Mouse (Mus musculus) MEL (cell line): ENCODE data around the gene Epc2.

ENCODE experiments used
- CTCF ChIP-seq, 3 experiments: IDR thresholded peaks in 2 of 3; conservative IDR thresholded peaks in 1 of 3; 2 replicates each; pipeline ENCODE4 v1.5.1; 2011 to 2012; ENCODE audit warnings: low read length in 3 of 3, low read depth in 2 of 3, mild to moderate bottlenecking in 2 of 3, improper control_type of control experiment in 1 of 3, inconsistent platforms in 1 of 3, mixed read lengths in 1 of 3, moderate library complexity in 1 of 3; ENCODE audit not compliant: control insufficient read depth in 1 of 3, insufficient read depth in 1 of 3, poor library complexity in 1 of 3, severe bottlenecking in 1 of 3
- POLR2A ChIP-seq, 2 experiments: IDR thresholded peaks; 2 replicates each; pipeline ENCODE4 v1.6.1; 2011 to 2012; ENCODE audit warnings: low read length in 2 of 2, mild to moderate bottlenecking in 2 of 2, control low read depth in 1 of 2, improper control_type of control experiment in 1 of 2, low read depth in 1 of 2, moderate library complexity in 1 of 2; ENCODE audit not compliant: control insufficient read depth in 1 of 2, insufficient read depth in 1 of 2, poor library complexity in 1 of 2

- TF ChIP-seq CTCF (IDR thresholded peaks at IDR 0.05 in 2 of 3, conservative IDR thresholded peaks at IDR 0.05 in 1 of 3; ENCODE audit: control insufficient read depth in 1 of 3, insufficient read depth in 1 of 3, low read depth in 2 of 3, low read length in 3 of 3, poor library complexity in 1 of 3, severe bottlenecking in 1 of 3): no peak
- no peak for TF ChIP-seq POLR2A (IDR thresholded peaks at IDR 0.05; ENCODE audit: control insufficient read depth in 1 of 2, insufficient read depth in 1 of 2, low read depth in 1 of 2, low read length in 2 of 2, poor library complexity in 1 of 2)
Measured at GRCm38 (mm10) chr2:49411685-49412084, 39.6 kb upstream of the Epc2 start.
